Mouse (Mus musculus): ENCODE measurements around the gene Grk2.

- TF ChIP-seq KAT2A (IDR thresholded peaks at IDR 0.05; ENCODE audit: insufficient replicate concordance, low read length): no peak
- TF ChIP-seq RCOR1 (conservative IDR thresholded peaks at IDR 0.05; ENCODE audit: low read depth, low read length): no peak
- no peak for TF ChIP-seq EP300 (IDR thresholded peaks at IDR 0.05; ENCODE audit: low read length)
- TF ChIP-seq ZC3H11A (IDR thresholded peaks at IDR 0.05; ENCODE audit: low read depth, low read length): no peak
- TF ChIP-seq CTCF (conservative IDR thresholded peaks at IDR 0.05 in 1 of 2, IDR thresholded peaks at IDR 0.05 in 1 of 2; ENCODE audit: low read depth in 2 of 2, low read length in 2 of 2): peak in 1 of 2 experiments; percentile 26; a peak in 2 of 4 replicates
- TF ChIP-seq USF1 (IDR thresholded peaks at IDR 0.05; ENCODE audit: low read depth, low read length): peak; percentile 11; the same call in 1 of the 2 replicates
- TF ChIP-seq ZNF384 (IDR thresholded peaks at IDR 0.05; ENCODE audit: low read depth, low read length): 0 out of 2 replicates have a peak, but pooled peaks have one; percentile 35
- no peak for TF ChIP-seq CHD2 (IDR thresholded peaks at IDR 0.05; ENCODE audit: low read length)
- TF ChIP-seq GABPA (IDR thresholded peaks at IDR 0.05; ENCODE audit: insufficient replicate concordance, low read depth, low read length): no peak
- peak; percentile 86 for TF ChIP-seq MXI1 (IDR thresholded peaks at IDR 0.05; ENCODE audit: low read depth, low read length)
- TF ChIP-seq POLR2A (IDR thresholded peaks at IDR 0.05; ENCODE audit: low read depth, low read length): peak; percentile 29
- TF ChIP-seq E2F4 (IDR thresholded peaks at IDR 0.05; ENCODE audit: insufficient replicate concordance, low read depth, low read length): no peak
- TF ChIP-seq ETS1 (conservative IDR thresholded peaks at IDR 0.05; ENCODE audit: low read depth, low read length): no peak
- no peak for TF ChIP-seq SIN3A (IDR thresholded peaks at IDR 0.05; ENCODE audit: low read length)
Observed at GRCm38 (mm10) chr19:4280425-4280824, 25.6 kb downstream of the Grk2 start.

Data from CH12.LX (cell line).